Mouse (Mus musculus) sigmoid colon, adult 10 weeks (tissue): ENCODE data around the gene Slfn2. TPM values are rescaled to one million over a fixed set of nuclear protein-coding genes. Genes with fewer than 3 reads are reported as not detected.

Source experiments
- polyA plus RNA-seq: library from polyadenylated mRNA; stranded (reverse); fragments of 350-450 nt; fragmentation: Illumina TruSeq; extraction: RNeasy Lipid Tissue Mini Kit (QIAGEN cat#74804); gene quantifications from one replicate; pipeline ENCODE4 v1.2.3, GENCODE M21; 2014; ENCODE audit warnings: low read depth, low replicate concordance

Slfn2 gene
- 14.7 TPM for polyA plus RNA-seq

GRCm38 (mm10) chr11:83064946-83065345, at the start of gene Slfn2:
Slfn2 (plus strand) TSS chr11:83065112.

GRCm38 (mm10) chr11:83020621-83021020, 44.3 kb upstream of the Slfn2 start, which contains the start of gene Slfn8:
Slfn8 (minus strand) TSS chr11:83020810.

GRCm38 (mm10) chr11:83116597-83117227, 51.8 kb downstream of the Slfn2 start, which contains the start of gene Slfn1:
Slfn1 (plus strand) TSS chr11:83116849.

Other genes with a start within 250 kb of the Slfn2 start
- gene Rffl, start 193.9 kb upstream of the Slfn2 start, polyA plus RNA-seq: 41.4 TPM
- 11.1 TPM for gene Rad51d, start 174.5 kb upstream of the Slfn2 start, polyA plus RNA-seq
- gene Fndc8, start 173.0 kb upstream of the Slfn2 start, polyA plus RNA-seq: not detected
- 5.7 TPM for gene Nle1, start 156.7 kb upstream of the Slfn2 start, polyA plus RNA-seq
- 0.50 TPM for gene Unc45b, start 154.6 kb upstream of the Slfn2 start, polyA plus RNA-seq
- 16.6 TPM for gene Slfn5, start 113.8 kb upstream of the Slfn2 start, polyA plus RNA-seq
- gene Slfn9, start 73.3 kb upstream of the Slfn2 start, polyA plus RNA-seq: 35.1 TPM
- 6.0 TPM for gene Slfn8, start 44.3 kb upstream of the Slfn2 start, polyA plus RNA-seq
- gene Slfn1, start 51.7 kb downstream of the Slfn2 start, polyA plus RNA-seq: 1.9 TPM
- gene Slfn4, start 110.1 kb downstream of the Slfn2 start, polyA plus RNA-seq: 238 TPM
- 4.3 TPM for gene Slfn3, start 126.2 kb downstream of the Slfn2 start, polyA plus RNA-seq
- gene Slfn14, start 221.6 kb downstream of the Slfn2 start, polyA plus RNA-seq: not detected
- gene Ap2b1, start 233.9 kb downstream of the Slfn2 start, polyA plus RNA-seq: 42.5 TPM
- gene Pex12, start 237.5 kb downstream of the Slfn2 start, polyA plus RNA-seq: 32.8 TPM